Mouse (Mus musculus) C2C12 (cell line): ENCODE results near the gene Krit1. TPM values are rescaled to one million over a fixed set of nuclear protein-coding genes. Genes with fewer than 3 reads are reported as not detected.
"Not testable (repeated sequence)": the region's sequence is repeated elsewhere in the genome, so short reads cannot be mapped to it uniquely, and the experiment has no call there.

Experiments
- H3K27me3 ChIP-seq: one replicate; pipeline ENCODE4 v1.6.1; 2011; ENCODE audit not compliant: control insufficient read depth, insufficient read depth, insufficient read length
- H3K36me3 ChIP-seq: one replicate; pipeline ENCODE4 v1.6.1; 2011; ENCODE audit not compliant: control insufficient read depth, insufficient read depth
- H3K4me3 ChIP-seq: one replicate; pipeline ENCODE4 v1.5.1; 2011; ENCODE audit warnings: mild to moderate bottlenecking, control low read depth; ENCODE audit not compliant: poor library complexity, insufficient read depth, severe bottlenecking
- H3K79me2 ChIP-seq: one replicate; pipeline ENCODE4 v1.6.1; 2011; ENCODE audit not compliant: control insufficient read depth, insufficient read depth
- H3K79me3 ChIP-seq: one replicate; pipeline ENCODE4 v1.6.1; 2011; ENCODE audit warnings: low read depth, control low read depth
- H3ac ChIP-seq: one replicate; pipeline ENCODE3; 2011; ENCODE audit warnings: low read depth; ENCODE audit not compliant: control insufficient read depth, insufficient read length
- CEBPB ChIP-seq: IDR thresholded peaks from one replicate; pipeline ENCODE4 v1.6.1; 2011; ENCODE audit warnings: low read depth, mild to moderate bottlenecking, control low read depth, moderate library complexity
- CTCF ChIP-seq: IDR thresholded peaks from one replicate; pipeline ENCODE4 v1.5.1; 2011; ENCODE audit not compliant: control insufficient read depth, insufficient read depth, insufficient read length
- FOSL1 ChIP-seq: IDR thresholded peaks from one replicate; pipeline ENCODE4 v1.8.0; 2011; ENCODE audit warnings: mild to moderate bottlenecking, low read length; ENCODE audit not compliant: poor library complexity, insufficient read depth, severe bottlenecking
- MAX ChIP-seq: IDR thresholded peaks from one replicate; pipeline ENCODE4 v1.6.1; 2011; ENCODE audit warnings: mild to moderate bottlenecking, control low read depth
- MYOD1 ChIP-seq: IDR thresholded peaks from one replicate; pipeline ENCODE4 v1.6.1; 2011; ENCODE audit warnings: low read depth; ENCODE audit not compliant: control insufficient read depth, insufficient read length
- MYOG ChIP-seq: IDR thresholded peaks from one replicate; pipeline ENCODE4 v1.6.1; 2011; ENCODE audit not compliant: control insufficient read depth, insufficient read length; ENCODE audit errors: extremely low read depth
- USF1 ChIP-seq: IDR thresholded peaks from one replicate; pipeline ENCODE4 v1.6.1; 2011; ENCODE audit warnings: low read depth, mild to moderate bottlenecking, control low read depth, moderate library complexity
- polyA plus RNA-seq: library from polyadenylated mRNA; unstranded; fragments of >200 nt; fragmentation: generic; extraction: Trizol; gene quantifications from one replicate; pipeline ENCODE4 v1.2.1, GENCODE M21; 2012; ENCODE audit warnings: missing spikeins

Krit1 gene
- polyA plus RNA-seq, 1 experiment, result 4.7 TPM

DNA sequence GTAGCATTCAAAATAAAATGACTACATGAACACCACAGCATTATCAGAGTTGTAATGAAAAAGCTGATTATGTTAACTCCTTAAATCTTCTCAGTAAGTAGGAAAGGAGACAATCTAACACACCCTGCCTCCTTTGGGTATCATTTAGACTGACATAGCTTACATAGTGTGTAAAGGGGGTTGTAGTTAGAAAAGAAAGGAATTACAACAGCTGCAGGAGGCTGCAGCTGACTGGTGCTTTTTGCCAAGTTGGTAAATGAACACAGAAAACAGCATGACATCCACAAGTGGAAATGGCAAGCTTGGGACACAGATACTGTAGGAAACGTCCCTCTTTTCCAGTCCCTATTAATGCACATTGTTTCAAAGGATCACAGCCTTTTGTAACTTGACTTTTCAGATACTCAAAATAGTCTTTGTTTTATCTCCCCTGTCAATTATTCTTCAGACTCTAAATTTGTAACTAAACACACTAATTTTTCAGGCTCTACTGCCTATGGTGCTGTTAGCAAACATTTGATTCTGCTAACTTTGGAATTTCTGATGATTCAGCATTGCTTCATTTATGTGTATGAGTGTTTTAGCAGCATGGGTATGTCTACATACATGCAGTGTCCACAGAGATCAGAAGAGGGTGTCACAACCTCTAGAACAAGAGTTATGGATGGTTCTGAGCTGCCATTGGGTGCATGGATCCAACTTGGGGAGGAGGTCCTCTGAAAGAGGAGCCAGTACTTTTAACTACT is 18.1 kb upstream of the Krit1 start:
- H3ac ChIP-seq, result no peak overlapping the region
- H3K79me3 ChIP-seq, result peaks cover 47% of the 10 kb centered on the region
- H3K36me3 ChIP-seq, result no peaks in the 10 kb centered on the region
- TF ChIP-seq MAX (no peak), MYOG (no peak), USF1 (no peak), FOSL1 (no peak), MYOD1 (no peak), CEBPB (no peak), CTCF (no peak)
- H3K27me3 ChIP-seq, result no peaks in the 10 kb centered on the region
- H3K79me2 ChIP-seq, result peaks cover 91% of the 10 kb centered on the region
- H3K4me3 ChIP-seq, result no peak overlapping the region

DNA sequence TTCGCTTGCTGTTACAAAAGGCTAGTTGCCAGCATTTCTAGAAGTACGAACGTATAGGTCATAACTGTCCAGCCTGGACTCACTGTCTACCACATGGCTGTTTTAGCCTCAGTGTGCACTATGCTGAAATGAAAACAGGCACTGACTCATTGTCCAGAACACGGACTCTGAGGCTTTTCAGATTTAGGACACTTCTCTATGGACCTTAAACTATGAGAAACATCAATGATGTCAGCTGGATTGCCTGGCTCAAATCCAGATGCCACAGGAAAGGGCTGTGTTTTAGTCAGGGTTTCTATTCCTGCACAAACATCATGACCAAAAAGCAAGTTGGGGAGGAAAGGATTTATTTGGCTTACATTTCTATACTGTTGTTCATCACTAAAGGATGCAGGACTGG is 15.4 kb upstream of the Krit1 start:
- H3K79me3 ChIP-seq, result peaks cover 44% of the 10 kb centered on the region
- no peak overlapping the region for H3K4me3 ChIP-seq
- H3K27me3 ChIP-seq, result no peaks in the 10 kb centered on the region
- H3K79me2 ChIP-seq, result peaks cover 93% of the 10 kb centered on the region
- TF ChIP-seq FOSL1 (no peak), USF1 (no peak), MAX (no peak), MYOG (no peak), CEBPB (no peak), MYOD1 (no peak), CTCF (no peak)
- H3K36me3 ChIP-seq, result no peaks in the 10 kb centered on the region
- no peak overlapping the region for H3ac ChIP-seq

DNA sequence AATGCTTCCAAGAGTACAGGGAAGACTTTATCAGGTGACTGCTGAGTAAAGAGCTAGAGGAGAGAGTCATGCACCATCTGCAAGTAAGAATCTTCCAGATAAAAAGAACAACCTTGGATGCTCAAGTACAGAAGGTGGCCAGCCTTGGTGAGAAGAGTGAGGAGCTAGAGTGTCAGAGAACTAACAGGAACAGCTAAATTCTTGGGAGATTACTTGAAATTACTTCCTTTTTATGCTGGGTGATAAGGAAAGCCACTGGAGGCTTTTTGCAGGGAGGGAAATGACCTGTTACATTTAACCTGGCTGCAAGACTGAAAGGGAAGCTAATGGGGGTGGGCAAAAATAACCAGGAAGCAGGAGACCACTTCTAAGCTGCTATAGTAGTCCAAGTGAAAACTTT is 11.9 kb upstream of the Krit1 start:
- no peak for TF ChIP-seq MAX
- no peak for TF ChIP-seq USF1
- no peak for TF ChIP-seq CTCF
- no peak for TF ChIP-seq MYOD1
- TF ChIP-seq CEBPB, result no peak
- no peak for TF ChIP-seq FOSL1
- no peak for TF ChIP-seq MYOG
- no peak overlapping the region for H3K4me3 ChIP-seq
- peaks cover 51% of the 10 kb centered on the region for H3K79me3 ChIP-seq
- no peaks in the 10 kb centered on the region for H3K27me3 ChIP-seq
- peaks cover 98% of the 10 kb centered on the region for H3K79me2 ChIP-seq
- no peak overlapping the region for H3ac ChIP-seq
- H3K36me3 ChIP-seq, result no peaks in the 10 kb centered on the region

DNA sequence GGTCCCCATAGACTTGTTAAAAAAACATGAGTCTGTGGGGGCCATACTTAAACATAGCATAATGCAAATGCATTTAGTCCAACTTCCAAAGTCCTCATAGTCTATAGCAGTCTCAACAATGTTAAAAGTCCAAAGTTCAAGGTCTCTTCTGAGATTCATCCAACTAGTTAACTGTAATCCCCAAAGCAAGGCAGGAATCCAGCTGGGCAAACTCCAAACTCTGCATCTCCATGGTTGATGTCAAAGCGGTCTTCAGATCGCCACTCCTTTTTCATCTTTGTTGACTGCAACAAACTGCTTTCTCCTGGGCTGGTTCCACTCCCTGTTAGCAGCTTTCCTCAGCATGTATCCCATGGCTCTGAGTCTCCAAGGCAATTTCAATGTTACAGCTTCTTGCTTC is 5.9 kb upstream of the Krit1 start:
- H3K4me3 ChIP-seq, H3K36me3 ChIP-seq, H3K27me3 ChIP-seq, H3ac ChIP-seq: not testable (repeated sequence)
- Histone ChIP-seq H3K79me3 (peaks cover 61% of the 10 kb centered on the region), H3K79me2 (peaks cover 100% of the 10 kb centered on the region)

DNA sequence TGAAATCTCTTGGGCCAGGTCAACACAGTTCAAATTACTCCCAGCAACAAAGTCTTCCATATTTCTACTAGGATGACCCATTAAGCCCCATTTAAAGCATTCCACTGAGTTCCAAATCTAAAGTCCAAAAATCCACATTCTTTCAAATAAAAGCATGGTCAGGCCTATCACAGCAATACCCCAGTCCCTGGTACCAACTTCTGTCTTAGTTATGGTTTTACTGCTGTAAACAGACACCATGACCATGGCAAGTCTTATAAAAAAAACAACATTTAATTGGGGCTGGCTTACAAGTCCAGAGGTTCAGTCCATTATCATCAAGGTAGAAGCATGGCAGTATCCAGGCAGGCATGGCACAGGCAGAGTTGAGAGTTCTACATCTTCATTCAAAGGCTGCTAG is 4.3 kb upstream of the Krit1 start:
- not testable (repeated sequence) for H3K27me3 ChIP-seq, H3ac ChIP-seq, H3K4me3 ChIP-seq, H3K36me3 ChIP-seq
- Histone ChIP-seq H3K79me2 (peaks cover 98% of the 10 kb centered on the region), H3K79me3 (peaks cover 61% of the 10 kb centered on the region)

DNA sequence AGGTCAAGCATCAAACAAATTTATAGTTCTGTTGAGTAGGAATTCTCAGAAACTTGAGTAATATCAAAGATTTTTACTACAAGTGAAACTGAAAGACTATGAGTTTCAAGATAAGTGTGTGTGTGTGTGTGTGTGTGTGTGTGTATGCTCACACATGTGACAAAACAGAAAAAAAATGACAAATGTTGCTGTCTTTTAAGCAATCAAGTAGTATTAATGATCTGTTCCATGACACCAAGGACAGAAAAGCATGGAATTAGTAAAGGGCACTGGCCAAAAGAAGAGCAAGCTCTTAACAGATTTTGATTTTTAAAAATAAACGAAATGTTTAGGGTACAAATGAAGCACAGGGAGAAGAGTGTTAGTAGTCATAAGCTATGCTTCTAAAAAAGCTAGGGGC is 2.9 kb upstream of the Krit1 start:
- TF ChIP-seq CTCF (no peak), MYOG (no peak), USF1 (no peak), MAX (no peak), CEBPB (no peak), MYOD1 (no peak), FOSL1 (no peak)

More for the DNA sequence above, 2.9 kb upstream of the Krit1 start:
- peaks cover 63% of the 10 kb centered on the region for H3K79me3 ChIP-seq
- H3ac ChIP-seq, result no peak overlapping the region
- H3K4me3 ChIP-seq, result no peak overlapping the region
- peaks cover 98% of the 10 kb centered on the region for H3K79me2 ChIP-seq
- no peaks in the 10 kb centered on the region for H3K27me3 ChIP-seq
- no peaks in the 10 kb centered on the region for H3K36me3 ChIP-seq
